Mouse (Mus musculus): ENCODE results near the gene Prom2.
A peak's percentile ranks its signal among the peaks of the same experiment; 100 is the strongest.

Gene Prom2

DNA sequence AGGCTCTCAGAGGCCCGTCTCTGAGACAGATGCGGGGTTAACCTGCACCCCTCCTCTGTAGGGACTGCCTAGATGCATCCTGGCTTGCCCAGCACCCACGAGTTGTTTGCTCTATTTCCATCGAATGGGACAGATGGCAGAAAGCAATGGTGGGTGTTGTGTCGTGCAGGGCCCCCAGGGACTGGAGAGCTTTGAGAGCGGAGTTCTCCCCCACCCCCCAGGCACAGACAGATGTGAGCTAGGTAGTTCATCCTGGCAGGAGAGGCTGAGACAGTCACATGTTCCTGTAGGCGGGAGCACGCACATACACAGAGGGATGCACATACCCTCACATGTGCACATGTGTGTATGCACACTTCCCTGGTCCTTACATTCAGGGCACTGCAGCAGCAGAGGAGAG lies 24.2 kb downstream of the Prom2 start:
- Histone ChIP-seq H3K27me3 (ENCODE audit: control insufficient read depth, insufficient read depth, low read length, poor library complexity, severe bottlenecking) (no peaks in the 10 kb centered on the region), H3K36me3 (ENCODE audit: control insufficient read depth, insufficient read depth, low read length, poor library complexity, severe bottlenecking) (no peaks in the 10 kb centered on the region)
- DNase-seq (ENCODE audit: low read depth, low spot score), result no peak

GRCm38 (mm10) chr2:127514380-127515124 lies 26.7 kb downstream of the Prom2 start:
- Histone ChIP-seq H3K36me3 (ENCODE audit: control insufficient read depth, insufficient read depth, low read length, poor library complexity, severe bottlenecking) (no peaks in the 10 kb centered on the region), H3K27me3 (ENCODE audit: control insufficient read depth, insufficient read depth, low read length, poor library complexity, severe bottlenecking) (no peaks in the 10 kb centered on the region)

GRCm38 (mm10) chr2:127513244-127513643 lies 28.0 kb downstream of the Prom2 start:
- H3K27me3 ChIP-seq (ENCODE audit: control insufficient read depth, insufficient read depth, low read length, poor library complexity, severe bottlenecking), result no peaks in the 10 kb centered on the region
- DNase-seq (ENCODE audit: low read depth, low spot score), result no peak

More at GRCm38 (mm10) chr2:127514380-127515124, 26.7 kb downstream of the Prom2 start:
- DNase-seq (ENCODE audit: low read depth, low spot score), result no peak

GRCm38 (mm10) chr2:127511426-127511825 lies 29.8 kb downstream of the Prom2 start:
- DNase-seq (ENCODE audit: low read depth, low spot score), result no peak
- H3K27me3 ChIP-seq (ENCODE audit: control insufficient read depth, insufficient read depth, low read length, poor library complexity, severe bottlenecking), result no peaks in the 10 kb centered on the region
- no peaks in the 10 kb centered on the region for H3K36me3 ChIP-seq (ENCODE audit: control insufficient read depth, insufficient read depth, low read length, poor library complexity, severe bottlenecking)

More at GRCm38 (mm10) chr2:127513244-127513643, 28.0 kb downstream of the Prom2 start:
- H3K36me3 ChIP-seq (ENCODE audit: control insufficient read depth, insufficient read depth, low read length, poor library complexity, severe bottlenecking), result no peaks in the 10 kb centered on the region

DNA sequence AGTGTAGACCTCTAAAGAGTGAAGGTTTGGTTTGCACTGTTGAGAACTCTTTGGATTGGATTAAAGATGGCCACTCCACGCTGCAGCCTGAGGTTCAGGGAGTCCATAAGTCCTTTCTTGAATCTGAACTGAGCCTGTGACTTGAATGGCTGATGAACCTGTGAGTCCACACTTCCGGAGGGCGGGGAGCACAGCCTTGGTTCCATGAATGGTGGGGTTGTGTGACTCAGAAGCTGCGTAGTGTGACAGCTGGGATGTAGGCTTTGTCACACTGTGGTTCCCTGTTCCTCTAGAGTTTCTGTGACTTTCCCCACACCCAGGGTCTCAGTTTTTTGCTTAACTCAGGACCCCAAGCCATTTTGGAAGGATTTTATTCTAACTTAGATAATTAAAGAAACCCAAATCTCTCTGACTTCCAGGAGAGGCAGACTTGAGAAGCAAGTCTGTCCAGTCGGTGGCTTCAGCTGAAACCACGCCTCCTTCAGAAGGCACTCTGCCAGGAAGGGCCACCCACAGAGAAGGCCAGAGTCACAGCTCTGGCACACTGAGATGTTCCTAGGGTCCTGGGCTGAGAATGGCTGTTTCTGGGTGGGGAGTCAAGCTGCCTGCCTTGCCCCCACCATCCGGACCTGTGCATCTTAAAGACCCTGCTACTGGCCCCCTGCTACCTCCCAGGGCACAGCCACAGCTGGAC lies 33.2 kb downstream of the Prom2 start:
- Histone ChIP-seq H3K27me3 (ENCODE audit: control insufficient read depth, insufficient read depth, low read length, poor library complexity, severe bottlenecking) (no peaks in the 10 kb centered on the region), H3K36me3 (ENCODE audit: control insufficient read depth, insufficient read depth, low read length, poor library complexity, severe bottlenecking) (no peaks in the 10 kb centered on the region)
- DNase-seq (ENCODE audit: low read depth, low spot score), result no peak

DNA sequence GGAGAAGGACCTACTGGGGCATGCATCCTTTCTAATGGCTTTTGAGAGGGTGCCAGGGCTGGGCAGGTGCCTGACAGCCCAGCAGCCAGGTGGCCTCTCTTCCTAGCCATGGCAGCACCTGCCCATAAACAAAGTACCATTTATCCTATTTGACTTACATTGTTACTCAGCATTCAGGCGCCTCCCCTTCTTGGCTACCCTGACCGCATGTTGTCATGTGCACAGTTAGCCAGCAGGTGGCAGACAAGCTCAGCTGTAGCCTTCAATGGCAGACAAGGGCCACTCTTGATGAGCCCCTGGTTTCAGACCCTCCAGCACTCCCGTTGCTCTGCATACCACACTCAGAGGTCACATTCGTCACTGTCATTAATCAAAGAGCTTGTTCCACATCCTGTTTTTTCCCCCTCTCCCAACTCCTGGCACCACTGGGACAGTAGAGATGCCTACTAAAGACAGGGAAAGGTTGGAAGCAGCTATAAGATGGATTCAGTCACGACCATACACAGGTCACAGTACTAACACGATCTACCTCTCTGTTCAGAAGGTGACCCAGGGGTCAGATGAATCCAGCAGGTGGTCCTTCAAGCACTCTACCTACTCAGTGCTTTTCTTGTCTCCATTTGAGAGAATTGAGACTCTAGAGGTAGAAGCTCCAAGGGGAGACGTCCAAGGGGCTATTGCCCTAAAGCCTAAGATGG lies 34.0 kb downstream of the Prom2 start:
- DNase-seq (ENCODE audit: low read depth, low spot score), result peak; percentile 70
- H3K27me3 ChIP-seq (ENCODE audit: control insufficient read depth, insufficient read depth, low read length, poor library complexity, severe bottlenecking), result no peaks in the 10 kb centered on the region
- H3K36me3 ChIP-seq (ENCODE audit: control insufficient read depth, insufficient read depth, low read length, poor library complexity, severe bottlenecking), result no peaks in the 10 kb centered on the region

- no peak for DNase-seq (ENCODE audit: low read depth, low spot score)
- Histone ChIP-seq H3K36me3 (ENCODE audit: control insufficient read depth, insufficient read depth, low read length, poor library complexity, severe bottlenecking) (no peaks in the 10 kb centered on the region), H3K27me3 (ENCODE audit: control insufficient read depth, insufficient read depth, low read length, poor library complexity, severe bottlenecking) (no peaks in the 10 kb centered on the region)
These were observed 35.1 kb downstream of the Prom2 start for GRCm38 (mm10) chr2:127506131-127506632.

DNA sequence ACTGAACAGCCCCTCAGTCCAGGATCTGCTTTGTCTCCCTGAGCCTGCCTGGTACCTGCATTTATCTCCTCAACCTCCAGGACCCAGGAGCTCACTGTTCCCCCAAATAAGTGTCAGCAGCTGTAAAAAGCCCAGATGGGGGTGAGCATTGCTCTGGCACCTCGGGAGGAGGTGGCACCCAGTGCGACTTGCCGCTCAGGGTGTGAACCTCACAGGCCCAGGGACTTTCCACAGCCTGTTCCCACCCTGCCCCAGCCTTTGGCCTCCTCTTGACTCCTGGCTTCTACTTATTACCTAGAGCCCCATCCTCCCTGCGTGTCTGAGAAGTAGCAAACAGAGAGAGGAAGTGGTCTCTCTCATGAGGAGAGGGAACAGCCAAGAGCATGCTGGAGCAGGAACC lies 36.1 kb downstream of the Prom2 start:
- no peaks in the 10 kb centered on the region for H3K36me3 ChIP-seq (ENCODE audit: control insufficient read depth, insufficient read depth, low read length, poor library complexity, severe bottlenecking)
- no peak for DNase-seq (ENCODE audit: low read depth, low spot score)
- H3K27me3 ChIP-seq (ENCODE audit: control insufficient read depth, insufficient read depth, low read length, poor library complexity, severe bottlenecking), result no peaks in the 10 kb centered on the region

DNA sequence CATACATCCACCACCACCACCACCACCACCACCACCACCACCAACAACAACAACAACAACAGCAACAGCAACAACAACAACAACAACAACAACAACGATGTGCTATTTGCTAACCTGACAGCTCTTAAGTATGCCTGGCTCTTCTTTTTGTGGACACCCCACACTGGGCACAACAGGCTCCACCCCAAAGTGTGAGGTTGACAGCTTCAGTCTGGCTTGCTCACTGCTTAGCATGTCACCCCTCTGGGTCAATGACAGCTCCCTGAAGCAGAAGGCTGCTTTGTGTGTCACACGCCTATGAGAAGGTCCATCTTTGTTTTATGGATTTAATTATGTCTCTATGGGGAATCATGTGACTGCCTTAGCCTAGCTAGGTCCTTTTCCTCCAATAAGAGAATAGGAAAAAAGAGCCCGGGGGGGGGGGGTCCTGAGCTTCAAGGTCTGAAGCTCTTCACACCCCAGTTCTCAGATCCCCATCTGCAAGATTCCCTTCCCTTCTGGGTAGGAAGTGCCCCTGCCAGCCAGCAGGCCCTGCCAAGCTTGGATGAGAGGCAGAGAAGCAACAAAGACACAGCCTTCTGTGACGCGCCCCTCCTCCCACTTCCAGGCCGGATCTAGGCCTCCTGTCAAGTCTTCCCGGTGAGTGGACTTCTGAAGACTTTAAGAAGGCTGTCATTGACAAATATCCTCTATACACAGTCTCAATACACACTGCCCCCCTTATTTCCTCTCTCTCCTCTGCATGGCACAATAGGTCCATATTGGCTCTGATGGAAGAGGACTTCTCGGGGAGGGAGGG lies 37.3 kb downstream of the Prom2 start:
- DNase-seq (ENCODE audit: low read depth, low spot score), result no peak
- no peaks in the 10 kb centered on the region for H3K27me3 ChIP-seq (ENCODE audit: control insufficient read depth, insufficient read depth, low read length, poor library complexity, severe bottlenecking)
- no peaks in the 10 kb centered on the region for H3K36me3 ChIP-seq (ENCODE audit: control insufficient read depth, insufficient read depth, low read length, poor library complexity, severe bottlenecking)

GRCm38 (mm10) chr2:127501061-127501460 lies 40.2 kb downstream of the Prom2 start:
- DNase-seq (ENCODE audit: low read depth, low spot score), result peak; percentile 62
- no peaks in the 10 kb centered on the region for H3K36me3 ChIP-seq (ENCODE audit: control insufficient read depth, insufficient read depth, low read length, poor library complexity, severe bottlenecking)
- H3K27me3 ChIP-seq (ENCODE audit: control insufficient read depth, insufficient read depth, low read length, poor library complexity, severe bottlenecking), result no peaks in the 10 kb centered on the region

- Histone ChIP-seq H3K27me3 (ENCODE audit: control insufficient read depth, insufficient read depth, low read length, poor library complexity, severe bottlenecking) (no peaks in the 10 kb centered on the region), H3K36me3 (ENCODE audit: control insufficient read depth, insufficient read depth, low read length, poor library complexity, severe bottlenecking) (no peaks in the 10 kb centered on the region)
- DNase-seq (ENCODE audit: low read depth, low spot score), result no peak
These were observed 42.5 kb downstream of the Prom2 start for GRCm38 (mm10) chr2:127498750-127499149.

- Histone ChIP-seq H3K36me3 (ENCODE audit: control insufficient read depth, insufficient read depth, low read length, poor library complexity, severe bottlenecking) (no peaks in the 10 kb centered on the region), H3K27me3 (ENCODE audit: control insufficient read depth, insufficient read depth, low read length, poor library complexity, severe bottlenecking) (no peaks in the 10 kb centered on the region)
- no peak for DNase-seq (ENCODE audit: low read depth, low spot score)
These were observed 44.9 kb downstream of the Prom2 start for GRCm38 (mm10) chr2:127496321-127496720.

GRCm38 (mm10) chr2:127484476-127485170 lies 56.6 kb downstream of the Prom2 start:
- Histone ChIP-seq H3K27me3 (ENCODE audit: control insufficient read depth, insufficient read depth, low read length, poor library complexity, severe bottlenecking) (no peaks in the 10 kb centered on the region), H3K36me3 (ENCODE audit: control insufficient read depth, insufficient read depth, low read length, poor library complexity, severe bottlenecking) (no peaks in the 10 kb centered on the region)
- peak; percentile 24 for DNase-seq (ENCODE audit: low read depth, low spot score)

GRCm38 (mm10) chr2:127483001-127483400 lies 58.3 kb downstream of the Prom2 start:
- DNase-seq (ENCODE audit: low read depth, low spot score), result no peak
- Histone ChIP-seq H3K36me3 (ENCODE audit: control insufficient read depth, insufficient read depth, low read length, poor library complexity, severe bottlenecking) (no peaks in the 10 kb centered on the region), H3K27me3 (ENCODE audit: control insufficient read depth, insufficient read depth, low read length, poor library complexity, severe bottlenecking) (no peaks in the 10 kb centered on the region)

All from splenic B cell, adult 2 months (primary cell).